Mouse (Mus musculus) CH12.LX (cell line): ENCODE results near the gene Crybb1. TPM values are rescaled to one million over a fixed set of nuclear protein-coding genes. Genes with fewer than 3 reads are reported as not detected.

Experiments
- DNase-seq: peaks from one replicate; pipeline ENCODE4 v3.0.0-alpha.2; 2013; ENCODE audit errors: extremely low read depth
- H3K27ac ChIP-seq: 2 replicates; pipeline ENCODE4 v1.5.1; 2012; ENCODE audit warnings: low read depth, mild to moderate bottlenecking, control low read depth, moderate library complexity; ENCODE audit not compliant: insufficient read depth
- H3K27me3 ChIP-seq: replicated peaks from 2 replicates; pipeline ENCODE3; 2012; ENCODE audit warnings: inconsistent platforms
- H3K36me3 ChIP-seq, 2 experiments: replicated peaks in 1 of 2; 2 replicates each; pipeline versions ENCODE3 to v1.6.1; 2012; ENCODE audit warnings: inconsistent platforms in 1 of 2, low read length in 1 of 2, mild to moderate bottlenecking in 1 of 2, mixed read lengths in 1 of 2, moderate library complexity in 1 of 2; ENCODE audit not compliant: control insufficient read depth in 1 of 2, insufficient read depth in 1 of 2
- H3K4me1 ChIP-seq, 2 experiments: 2 replicates each; pipeline ENCODE4 v1.6.1; 2012; ENCODE audit warnings: inconsistent platforms in 1 of 2, moderate library complexity in 1 of 2; ENCODE audit not compliant: insufficient read depth in 2 of 2, control insufficient read depth in 1 of 2
- H3K4me2 ChIP-seq: 2 replicates; pipeline ENCODE4 v1.6.1; 2012; ENCODE audit warnings: low read depth, mild to moderate bottlenecking, control low read depth; ENCODE audit not compliant: poor library complexity, insufficient read depth, severe bottlenecking
- H3K4me3 ChIP-seq, 3 experiments: fragments of 150-350 bp in 1 of 3; sonication (generic) in 1 of 3; replicated peaks in 1 of 3; 2 replicates each; pipeline versions ENCODE3 to v1.5.1; 2011 to 2012; ENCODE audit warnings: low read depth in 2 of 3, low read length in 2 of 3, mild to moderate bottlenecking in 2 of 3, moderate library complexity in 2 of 3, control low read depth in 1 of 3, improper control_type of control experiment in 1 of 3, inconsistent platforms in 1 of 3, mixed read lengths in 1 of 3; ENCODE audit not compliant: poor library complexity in 1 of 3
- H3K79me2 ChIP-seq: replicated peaks from 2 replicates; pipeline ENCODE4 v1.6.1; 2012; ENCODE audit warnings: mild to moderate bottlenecking, moderate library complexity; ENCODE audit not compliant: control insufficient read depth, poor library complexity, insufficient read depth, severe bottlenecking; ENCODE audit errors: extremely low read depth
- H3K9ac ChIP-seq: 2 replicates; pipeline ENCODE4 v1.6.1; 2012; ENCODE audit warnings: low read depth, mild to moderate bottlenecking, control low read depth, moderate library complexity; ENCODE audit not compliant: insufficient read depth
- H3K9me3 ChIP-seq: replicated peaks from 2 replicates; pipeline ENCODE3; 2012; ENCODE audit warnings: low read length, inconsistent platforms, mixed read lengths
- BHLHE40 ChIP-seq: IDR thresholded peaks from 2 replicates; pipeline ENCODE4 v1.6.1; 2011; ENCODE audit warnings: mild to moderate bottlenecking, low read depth, low read length, improper control_type of control experiment
- CHD1 ChIP-seq: IDR thresholded peaks from 2 replicates; pipeline ENCODE4 v1.6.1; 2012; ENCODE audit warnings: low read depth, low read length, improper control_type of control experiment, inconsistent platforms
- CHD2 ChIP-seq: IDR thresholded peaks from 2 replicates; pipeline ENCODE4 v1.6.1; 2011; ENCODE audit warnings: low read length, improper control_type of control experiment
- CTCF ChIP-seq, 2 experiments: IDR thresholded peaks in 1 of 2; conservative IDR thresholded peaks in 1 of 2; 2 replicates each; pipeline ENCODE4 v1.5.1; 2011 to 2012; ENCODE audit warnings: low read depth in 2 of 2, low read length in 2 of 2, improper control_type of control experiment in 1 of 2, inconsistent platforms in 1 of 2, mild to moderate bottlenecking in 1 of 2, moderate library complexity in 1 of 2
- ELF1 ChIP-seq: IDR thresholded peaks from 2 replicates; pipeline ENCODE4 v1.6.1; 2014; ENCODE audit warnings: low read depth, mild to moderate bottlenecking, inconsistent platforms, low read length, improper control_type of control experiment
- KAT2A ChIP-seq: IDR thresholded peaks from 2 replicates; pipeline ENCODE4 v1.6.1; 2012; ENCODE audit warnings: low read length, improper control_type of control experiment, inconsistent platforms; ENCODE audit not compliant: insufficient replicate concordance
- MAFK ChIP-seq: IDR thresholded peaks from 2 replicates; pipeline ENCODE4 v1.6.1; 2011; ENCODE audit warnings: low read length, improper control_type of control experiment; ENCODE audit not compliant: insufficient replicate concordance
- MXI1 ChIP-seq: IDR thresholded peaks from 2 replicates; pipeline ENCODE4 v1.6.1; 2011; ENCODE audit warnings: mild to moderate bottlenecking, low read depth, low read length, improper control_type of control experiment
- MYC ChIP-seq: IDR thresholded peaks from 2 replicates; pipeline ENCODE4 v1.6.1; 2011; ENCODE audit warnings: low read depth, mild to moderate bottlenecking, improper control_type of control experiment, low read length
- POLR2A ChIP-seq: IDR thresholded peaks from 2 replicates; pipeline ENCODE4 v1.6.1; 2011; ENCODE audit warnings: low read depth, mild to moderate bottlenecking, improper control_type of control experiment, low read length
- SIN3A ChIP-seq: IDR thresholded peaks from 2 replicates; pipeline ENCODE4 v1.6.1; 2012; ENCODE audit warnings: low read length, improper control_type of control experiment, inconsistent platforms
- TBP ChIP-seq: conservative IDR thresholded peaks from 2 replicates; pipeline ENCODE4 v1.6.1; 2011; ENCODE audit warnings: low read depth, low read length, improper control_type of control experiment
- USF1 ChIP-seq: IDR thresholded peaks from 2 replicates; pipeline ENCODE4 v1.6.1; 2014; ENCODE audit warnings: low read depth, mild to moderate bottlenecking, inconsistent platforms, low read length, improper control_type of control experiment
- USF2 ChIP-seq: conservative IDR thresholded peaks from 2 replicates; pipeline ENCODE4 v1.6.1; 2011; ENCODE audit warnings: low read depth, low read length, improper control_type of control experiment
- ZMIZ1 ChIP-seq: IDR thresholded peaks from 2 replicates; pipeline ENCODE4 v1.6.1; 2012; ENCODE audit warnings: low read depth, mild to moderate bottlenecking, inconsistent platforms, low read length, improper control_type of control experiment
- dilution Hi-C: fragments of 300-500 bp; cut with MboI; formaldehyde crosslinking; loops from 2 replicates; pipeline ENCODE4 v1.14.3; 2020; ENCODE audit warnings: low sequenced_read_pairs; ENCODE audit not compliant: extremely low pct_unique_long_range_greater_than_20kb, extremely low pct_ligation_motif_present
- in situ Hi-C: fragments of 300-500 bp; cut with MboI; formaldehyde crosslinking; loops from 3 replicates; pipeline ENCODE4 v1.14.3; 2019; ENCODE audit warnings: low sequenced_read_pairs, low pct_ligation_motif_present, low pct_unique_long_range_greater_than_20kb, mixed read lengths
- polyA plus RNA-seq: library from polyadenylated mRNA; unstranded; fragments of >175 nt; gene quantifications from 2 replicates; pipeline ENCODE4 v1.2.1, GENCODE M21; 2012; ENCODE audit warnings: low read depth; ENCODE audit not compliant: insufficient read length
- total RNA-seq, 2 experiments: library from RNA; depleted of rRNA; stranded (reverse); fragments of 300-350 nt in 1 of 2; fragments of >200 nt in 1 of 2; gene quantifications; 2 replicates each; pipeline ENCODE4 v1.2.3; 2012 to 2014

Crybb1 gene
- total and polyA plus RNA-seq, 3 experiments: not detected

DNA sequence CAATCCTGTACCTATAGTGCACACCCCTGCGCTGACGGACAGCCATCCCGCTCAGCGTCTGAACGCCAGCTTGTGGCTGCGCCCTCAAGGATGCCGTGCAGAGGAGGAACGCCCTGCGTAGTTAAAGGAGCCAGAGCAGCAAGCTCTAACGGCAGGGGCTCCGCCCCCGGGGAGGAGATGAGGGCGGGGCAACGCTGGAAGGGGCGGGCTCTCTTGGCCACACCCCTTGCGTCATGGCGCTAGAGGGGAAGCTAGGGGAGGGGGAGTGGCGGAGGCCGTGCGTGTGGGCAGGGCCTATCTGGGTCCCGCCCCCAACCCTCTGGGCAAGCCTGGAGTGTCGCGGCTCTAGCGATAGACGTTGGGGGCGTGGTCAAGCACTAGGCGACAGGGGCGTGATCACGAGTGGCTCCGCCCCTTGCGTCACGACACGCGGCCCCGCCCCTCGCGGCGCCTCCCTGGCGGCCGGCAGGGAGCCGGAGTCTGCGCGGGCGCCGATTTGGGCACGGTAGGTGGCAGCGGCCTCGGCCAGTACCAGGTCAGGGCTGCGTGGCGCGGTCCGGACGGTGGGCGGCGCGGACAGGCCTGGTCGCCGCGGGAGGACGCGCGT lies 20.8 kb downstream of the Crybb1 start, which contains the start of gene Tpst2 (continued):
- no peak for TF ChIP-seq CHD2
- TF ChIP-seq, all 38 proteins: peak for 11

DNA sequence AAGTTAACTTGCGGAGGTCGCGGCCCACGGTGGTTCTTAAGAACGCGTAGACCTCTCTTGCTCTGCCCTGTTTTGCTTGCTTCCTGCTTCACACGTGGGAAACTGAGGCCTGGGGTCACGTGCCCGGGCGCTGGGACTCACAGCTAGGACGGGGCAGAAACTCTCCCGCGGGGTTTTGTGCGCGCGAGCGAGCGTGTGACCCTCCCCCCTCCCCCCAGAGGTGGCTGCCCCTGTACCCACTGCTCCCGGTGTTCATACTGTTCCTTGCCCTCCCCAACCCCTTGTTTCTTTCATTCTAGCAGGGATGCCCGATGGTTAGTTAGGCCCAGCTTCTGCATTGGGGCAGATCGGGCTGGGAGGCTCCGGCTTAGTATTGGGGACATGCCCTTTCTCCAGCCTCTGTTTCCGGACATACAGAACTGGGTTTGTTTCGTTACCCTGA lies 21.3 kb downstream of the Crybb1 start:
- peak overlapping the region; percentile 64 for H3K9ac ChIP-seq
- H3K4me1 ChIP-seq: peaks cover 34 to 74% of the 10 kb centered on the region in 2 experiments
- peaks cover 10% of the 10 kb centered on the region for H3K27me3 ChIP-seq
- DNase-seq: peak; percentile 41
- peaks cover 0 to 2% of the 10 kb centered on the region in 2 experiments for H3K36me3 ChIP-seq
- H3K4me2 ChIP-seq: peak overlapping the region; percentile 41
- in situ Hi-C loops (loop anchor here (10.0 kb wide), 1 partner anchor 48 kb away; the partner anchor contains the start of gene Tfip11), dilution Hi-C loops (no loop called here)
- TF ChIP-seq SIN3A (0 out of 2 replicates have a peak, but pooled peaks have one; percentile 52), TBP (no peak), KAT2A (no peak), MAFK (no peak), ELF1 (no peak), BHLHE40 (peak; percentile 83), USF1 (peak; percentile 60), MXI1 (peak; percentile 36; the same call in 1 of the 2 replicates), CHD1 (no peak), USF2 (no peak; the same call in 1 of the 2 replicates), CHD2 (no peak), ZMIZ1 (no peak), POLR2A (no peak)
- TF ChIP-seq, all 38 proteins: peak for 4
- Histone ChIP-seq H3K9me3 (no peaks in the 10 kb centered on the region), H3K79me2 (0 out of 2 replicates have a peak, but pooled peaks cover 6% of the 10 kb centered on the region), H3K4me3 (peak overlapping the region; percentile 61 to 94 (median 89)), H3K27ac (no peak overlapping the region)

DNA sequence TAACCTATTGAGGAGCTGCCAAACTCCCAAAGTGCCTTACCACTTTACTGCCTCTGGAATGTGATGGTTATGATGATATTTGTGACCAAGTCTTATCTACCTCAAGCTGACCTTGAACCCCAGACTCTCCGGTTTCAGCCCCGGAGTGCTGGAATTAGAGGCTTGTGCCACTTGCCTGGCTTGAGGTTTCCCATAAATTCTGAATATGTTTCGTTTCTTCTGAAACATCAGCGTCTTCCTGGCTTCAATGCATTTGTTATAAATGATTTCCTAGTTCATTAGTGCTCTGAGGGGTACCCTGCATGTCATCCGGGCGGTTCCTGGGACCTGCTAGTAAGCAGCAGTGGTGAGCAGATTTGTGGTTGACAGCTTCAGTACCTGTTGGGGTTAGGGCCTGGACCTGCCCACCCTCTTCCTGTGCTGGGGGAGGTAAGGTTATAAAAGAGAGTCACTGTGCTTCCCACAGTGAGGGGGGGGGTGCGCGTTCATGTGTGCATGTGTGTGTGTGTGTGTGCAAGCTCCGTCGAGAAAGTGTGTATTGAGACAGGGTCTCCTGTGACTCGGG lies 22.4 kb downstream of the Crybb1 start:
- H3K27me3 ChIP-seq: peaks cover 8% of the 10 kb centered on the region
- H3K4me2 ChIP-seq: no peak overlapping the region
- in situ Hi-C loops: loop anchor here (10.0 kb wide), 1 partner anchor 47 kb away; the partner anchor contains the start of gene Tfip11
- no peak overlapping the region for H3K27ac ChIP-seq
- DNase-seq: no peak
- dilution Hi-C loops: no loop called here
- H3K4me1 ChIP-seq: peaks cover 32 to 66% of the 10 kb centered on the region in 2 experiments
- no peaks in the 10 kb centered on the region for H3K9me3 ChIP-seq
- peaks cover 0 to 2% of the 10 kb centered on the region in 2 experiments for H3K36me3 ChIP-seq
- TF ChIP-seq CTCF (conservative IDR thresholded peaks at IDR 0.05 in 1 of 2, IDR thresholded peaks at IDR 0.05 in 1 of 2; ENCODE audit: low read depth in 2 of 2, low read length in 2 of 2) (no peak), MYC (no peak), USF1 (no peak)
- no peak overlapping the region for H3K9ac ChIP-seq
- H3K79me2 ChIP-seq: 0 out of 2 replicates have a peak, but pooled peaks cover 6% of the 10 kb centered on the region
- H3K4me3 ChIP-seq: no peak overlapping the region
